ENCODE assay signal across 18 mouse cellular contexts in genomic region chr10:74387538-74388499, GRCm38 (mm10).
DNase-seq lines count a peak whose midpoint lies in the region; ATAC-seq and TF ChIP-seq lines count a peak whose summit lies in the region.
"Had no signal": no experiment of that assay in that cellular context is flagged by ENCODE, and none has a peak within 500 bp of the region (broad histone marks: within the 10 kb centered on the region; RNA-seq: fewer than 3 reads in every experiment).

No protein-coding gene starts in this region.

- H3K27ac ChIP-seq in forebrain, embryonic 11.5 days (ENCODE audit: low read depth, low read length), result no peak overlapping the region
- no peak overlapping the region for H3K27ac ChIP-seq in forebrain, embryonic 10.5 days
- H3K27ac ChIP-seq in midbrain, postnatal 0 days (ENCODE audit: low read depth, low read length), result no peak overlapping the region
- no peak overlapping the region for H3K27ac ChIP-seq in midbrain, embryonic 16.5 days (ENCODE audit: low read length)
- H3K27ac ChIP-seq in forebrain, embryonic 15.5 days (replicated peaks), result no peak overlapping the region
- H3K27ac ChIP-seq in neural tube, embryonic 13.5 days (replicated peaks), result no peak overlapping the region
- H3K27ac ChIP-seq: embryonic facial prominence, embryonic 13.5 days; macrophage had no signal

- TF ChIP-seq CTCF in midbrain, postnatal 0 days (IDR thresholded peaks at IDR 0.05), result no peak

- H3K9ac ChIP-seq in forebrain, embryonic 11.5 days (ENCODE audit: low read length), result no peak overlapping the region
- no peak overlapping the region for H3K9ac ChIP-seq in midbrain, postnatal 0 days (replicated peaks; ENCODE audit: low read length, poor library complexity, severe bottlenecking)
- H3K9ac ChIP-seq in midbrain, embryonic 16.5 days (ENCODE audit: low read depth, low read length), result no peak overlapping the region
- no peak overlapping the region for H3K9ac ChIP-seq in forebrain, embryonic 15.5 days (replicated peaks)
- no peak overlapping the region for H3K9ac ChIP-seq in neural tube, embryonic 13.5 days
- H3K9ac ChIP-seq: embryonic facial prominence, embryonic 13.5 days had no signal

- no peak overlapping the region for H3K4me2 ChIP-seq in forebrain, embryonic 11.5 days (ENCODE audit: low read depth, low read length, severe bottlenecking)
- H3K4me2 ChIP-seq in midbrain, postnatal 0 days (ENCODE audit: low read depth, low read length, poor library complexity, severe bottlenecking), result no peak overlapping the region
- no peak overlapping the region for H3K4me2 ChIP-seq in midbrain, embryonic 16.5 days (ENCODE audit: low read length)
- no peak overlapping the region for H3K4me2 ChIP-seq in forebrain, embryonic 15.5 days (replicated peaks)
- no peak overlapping the region for H3K4me2 ChIP-seq in neural tube, embryonic 13.5 days
- H3K4me2 ChIP-seq: embryonic facial prominence, embryonic 13.5 days had no signal

- no peak overlapping the region for H3K4me3 ChIP-seq in forebrain, embryonic 11.5 days (ENCODE audit: low read depth, low read length)
- no peak overlapping the region for H3K4me3 ChIP-seq in forebrain, embryonic 10.5 days
- no peak overlapping the region for H3K4me3 ChIP-seq in midbrain, postnatal 0 days (ENCODE audit: low read depth, low read length)
- H3K4me3 ChIP-seq in midbrain, embryonic 16.5 days (ENCODE audit: low read depth, low read length), result no peak overlapping the region
- H3K4me3 ChIP-seq in forebrain, embryonic 15.5 days, result no peak overlapping the region
- H3K4me3 ChIP-seq in neural tube, embryonic 13.5 days, result no peak overlapping the region
- H3K4me3 ChIP-seq: embryonic facial prominence, embryonic 13.5 days had no signal

- H3K36me3 ChIP-seq in forebrain, embryonic 11.5 days (ENCODE audit: control insufficient read depth, insufficient read depth, low read length), result no peaks in the 10 kb centered on the region
- no peaks in the 10 kb centered on the region for H3K36me3 ChIP-seq in forebrain, embryonic 10.5 days (replicated peaks)
- no peaks in the 10 kb centered on the region for H3K36me3 ChIP-seq in midbrain, postnatal 0 days (ENCODE audit: insufficient read depth, low read length)
- no peaks in the 10 kb centered on the region for H3K36me3 ChIP-seq in midbrain, embryonic 16.5 days (ENCODE audit: control insufficient read depth, insufficient read depth, low read length)
- no peaks in the 10 kb centered on the region for H3K36me3 ChIP-seq in forebrain, embryonic 15.5 days
- no peaks in the 10 kb centered on the region for H3K36me3 ChIP-seq in neural tube, embryonic 13.5 days
- H3K36me3 ChIP-seq: embryonic facial prominence, embryonic 13.5 days had no signal

- no peaks in the 10 kb centered on the region for H3K9me3 ChIP-seq in forebrain, embryonic 11.5 days (ENCODE audit: control insufficient read depth, low read length)
- no peaks in the 10 kb centered on the region for H3K9me3 ChIP-seq in forebrain, embryonic 10.5 days
- H3K9me3 ChIP-seq in midbrain, postnatal 0 days (ENCODE audit: low read length), result no peaks in the 10 kb centered on the region
- no peaks in the 10 kb centered on the region for H3K9me3 ChIP-seq in midbrain, embryonic 16.5 days (replicated peaks; ENCODE audit: control insufficient read depth, low read length, poor library complexity, severe bottlenecking)
- H3K9me3 ChIP-seq in forebrain, embryonic 15.5 days, result no peaks in the 10 kb centered on the region
- no peaks in the 10 kb centered on the region for H3K9me3 ChIP-seq in neural tube, embryonic 13.5 days
- H3K9me3 ChIP-seq: embryonic facial prominence, embryonic 13.5 days had no signal

- H3K27me3 ChIP-seq in forebrain, embryonic 11.5 days (ENCODE audit: control insufficient read depth, insufficient read depth, low read length), result no peaks in the 10 kb centered on the region
- no peaks in the 10 kb centered on the region for H3K27me3 ChIP-seq in forebrain, embryonic 10.5 days (ENCODE audit: poor library complexity, severe bottlenecking)
- H3K27me3 ChIP-seq in midbrain, postnatal 0 days (ENCODE audit: insufficient read depth, low read length), result no peaks in the 10 kb centered on the region
- H3K27me3 ChIP-seq in midbrain, embryonic 16.5 days (ENCODE audit: control insufficient read depth, insufficient read depth, low read depth, low read length), result no peaks in the 10 kb centered on the region
- no peaks in the 10 kb centered on the region for H3K27me3 ChIP-seq in forebrain, embryonic 15.5 days
- H3K27me3 ChIP-seq in neural tube, embryonic 13.5 days, result no peaks in the 10 kb centered on the region
- H3K27me3 ChIP-seq: embryonic facial prominence, embryonic 13.5 days had no signal

- no peak for DNase-seq in forebrain, embryonic 11.5 days (ENCODE audit: low spot score)
- no peak for DNase-seq in forebrain, embryonic 10.5 days (ENCODE audit: extremely low spot score, low spot score)
- DNase-seq in midbrain, postnatal 0 days (ENCODE audit: low spot score), result peak; percentile 49
- DNase-seq in urinary bladder, postnatal 14 days (ENCODE audit: low spot score), result no peak
- DNase-seq: B cell, adult 2 months; cerebellum, adult 8-10 months; heart, adult 11 months; heart, postnatal 36 days; kidney, adult 11 months; layer of hippocampus, adult 9-11 months; right cerebral cortex, postnatal 25 days; thymus, postnatal 4 days had no signal

- peak; percentile 59; the same call in 1 of the 2 replicates for ATAC-seq in forebrain, embryonic 11.5 days (replicated peaks; ENCODE audit: low FRiP score)
- ATAC-seq in midbrain, postnatal 0 days (ENCODE audit: low FRiP score), result no peak
- ATAC-seq in midbrain, embryonic 16.5 days, result no peak
- peak; percentile 91 for ATAC-seq in forebrain, embryonic 15.5 days (replicated peaks)
- peak; percentile 84 for ATAC-seq in neural tube, embryonic 13.5 days (ENCODE audit: low read depth)
- ATAC-seq in monocyte, adult 5-6 weeks (replicated peaks; ENCODE audit: insufficient number of reproducible peaks, low FRiP score, low TSS enrichment, poor library complexity, severe bottlenecking), result no peak

- H3K4me1 ChIP-seq in forebrain, embryonic 11.5 days (replicated peaks; ENCODE audit: control insufficient read depth, insufficient read depth, low read length), result no peaks in the 10 kb centered on the region
- no peaks in the 10 kb centered on the region for H3K4me1 ChIP-seq in forebrain, embryonic 10.5 days
- no peaks in the 10 kb centered on the region for H3K4me1 ChIP-seq in midbrain, postnatal 0 days (ENCODE audit: insufficient read depth, low read length)
- no peaks in the 10 kb centered on the region for H3K4me1 ChIP-seq in midbrain, embryonic 16.5 days (ENCODE audit: control insufficient read depth, insufficient read depth, low read length)
- 0 out of 2 replicates have a peak, but pooled peaks cover 5% of the 10 kb centered on the region for H3K4me1 ChIP-seq in forebrain, embryonic 15.5 days
- H3K4me1 ChIP-seq in neural tube, embryonic 13.5 days (replicated peaks), result peaks cover 11% of the 10 kb centered on the region; the same call in 1 of the 2 replicates
- H3K4me1 ChIP-seq: embryonic facial prominence, embryonic 13.5 days had no signal

- WGBS in forebrain, embryonic 11.5 days, result 80% methylated on average over 10 of the region's 10 CpGs
- 86% methylated on average over 10 of the region's 10 CpGs for WGBS in forebrain, embryonic 10.5 days
- WGBS in midbrain, postnatal 0 days, result 77% methylated on average over 10 of the region's 10 CpGs
- 70% methylated on average over 10 of the region's 10 CpGs for WGBS in midbrain, embryonic 16.5 days
- 43% methylated on average over 10 of the region's 10 CpGs for WGBS in forebrain, embryonic 15.5 days
- WGBS in neural tube, embryonic 13.5 days, result 54% methylated on average over 10 of the region's 10 CpGs

Comparison
In these comparisons a context has a peak if more than half of its experiments do, and no peak if none do; other contexts are left out.
1. ATAC-seq: peak in forebrain, embryonic 11.5 days (single experiment), forebrain, embryonic 15.5 days (single experiment) and neural tube, embryonic 13.5 days (single experiment); none in midbrain, postnatal 0 days (single experiment), midbrain, embryonic 16.5 days (single experiment) and monocyte, adult 5-6 weeks (single experiment).